Mouse (Mus musculus) c-Kit-negative CD71-positive TER-119-positive erythroid progenitor cells, embryonic 14.5 days (primary cell): ENCODE measurements around the gene Arhgef40.
"Not testable (repeated sequence)": the region's sequence is repeated elsewhere in the genome, so short reads cannot be mapped to it uniquely, and the experiment has no call there.

Experiments used
- DNase-seq: peaks from one replicate; pipeline ENCODE4 v3.0.0-alpha.2; 2013; ENCODE audit warnings: low read depth, low spot score

Gene Arhgef40

DNA sequence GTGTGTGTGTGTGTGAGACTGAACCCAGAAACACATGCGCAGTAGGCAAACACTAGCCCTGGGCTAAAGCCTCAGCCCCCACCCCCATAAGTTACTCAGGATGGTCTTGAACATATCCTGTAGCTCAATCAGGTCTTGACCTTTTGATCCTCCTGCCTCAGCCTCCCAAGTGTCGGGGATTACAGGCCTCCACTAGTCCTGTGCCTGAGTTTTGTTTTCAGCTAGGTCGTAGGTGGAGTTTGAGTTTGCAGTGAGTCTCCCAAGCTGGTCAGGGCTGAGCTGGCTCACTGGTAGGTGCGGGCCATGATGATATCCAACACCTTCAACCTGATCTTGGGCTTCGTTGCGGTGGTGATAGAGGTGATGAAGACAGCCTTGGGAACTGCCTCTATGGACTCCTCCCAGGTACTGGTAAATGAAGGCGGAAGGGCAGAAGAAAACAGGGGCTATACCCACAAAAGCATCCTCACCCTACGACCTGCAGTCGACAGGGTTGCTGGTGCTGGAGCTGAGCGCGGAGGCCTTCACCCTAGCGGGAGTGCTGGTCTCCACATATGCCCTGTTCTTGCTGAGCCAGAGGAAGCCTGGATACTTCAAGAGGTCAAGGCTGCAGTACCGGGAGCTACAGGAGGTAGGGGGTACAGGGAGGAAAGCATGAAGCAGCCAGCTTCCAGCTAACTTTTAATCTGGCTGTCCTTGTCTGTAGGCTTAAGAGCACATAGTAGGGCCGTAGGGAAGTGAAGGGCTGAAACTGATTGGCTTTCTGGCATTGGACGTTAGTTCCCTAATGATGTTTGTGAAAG, 33.9 kb downstream of the Arhgef40 start:
- no peak for DNase-seq

DNA sequence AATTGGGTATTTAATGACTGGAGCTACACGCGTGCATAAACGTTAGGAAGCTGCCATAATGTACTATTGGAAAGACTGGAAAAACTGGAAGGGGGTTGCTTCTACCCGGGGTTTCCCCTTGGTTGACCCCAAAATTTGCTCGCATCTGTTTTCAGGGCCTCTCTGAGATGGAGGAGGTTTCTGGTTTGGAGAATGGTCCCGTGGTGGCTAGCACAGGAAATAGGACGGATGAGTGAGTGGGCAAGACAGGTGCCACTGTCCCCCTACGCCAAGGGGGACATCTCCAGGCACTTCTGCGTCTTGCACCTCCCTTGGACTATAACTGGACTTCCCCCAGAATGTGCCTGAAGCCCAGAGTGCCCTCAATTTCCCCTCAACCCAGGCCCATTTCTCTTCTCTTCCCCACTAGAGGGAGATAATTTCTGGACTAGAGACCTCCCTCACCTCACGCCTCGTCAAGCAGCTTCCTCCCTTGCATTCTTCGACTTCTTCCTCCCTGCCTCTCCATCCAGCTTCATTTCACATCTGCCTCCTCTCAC, 34.6 kb downstream of the Arhgef40 start:
- DNase-seq, result no peak

- peak; percentile 73 for DNase-seq
These were observed 35.2 kb downstream of the Arhgef40 start for GRCm38 (mm10) chr14:52019590-52020340.

DNA sequence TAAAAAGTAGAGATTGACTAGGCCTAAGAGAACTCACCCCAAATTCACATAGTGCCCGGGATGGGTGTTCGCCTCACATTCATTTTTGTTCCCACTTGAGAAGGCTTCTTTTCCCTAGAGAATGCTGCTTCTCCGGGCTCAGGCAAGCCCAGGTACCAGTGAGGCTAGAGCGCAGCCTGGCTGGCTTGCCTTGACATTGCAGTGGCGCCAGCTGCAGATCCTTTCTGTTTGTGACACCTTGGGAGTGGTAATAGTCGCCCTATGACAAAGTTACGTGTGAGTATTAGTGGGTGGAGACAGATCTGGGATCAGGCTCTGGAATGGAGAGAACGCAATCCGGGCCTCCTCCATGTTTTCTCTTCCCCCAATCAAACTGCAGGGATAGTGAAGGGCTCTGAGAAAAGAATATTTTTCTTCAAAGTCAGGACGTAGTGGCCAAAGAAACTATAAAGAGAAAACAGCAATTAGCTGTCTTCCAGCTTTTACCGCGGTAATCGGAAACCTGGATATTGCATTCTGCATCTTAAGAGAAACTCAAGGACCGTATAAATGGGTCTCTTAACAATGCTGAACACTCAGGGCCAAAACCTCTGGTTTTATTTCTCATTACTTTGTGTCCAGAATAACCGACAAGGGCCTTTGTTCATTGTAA, 36.1 kb downstream of the Arhgef40 start, which contains the start of gene Zfp219:
Gene Zfp219 (minus strand): TSS at position 248 of the 652 bp plus-strand sequence.
- DNase-seq, result peak; percentile 57

DNA sequence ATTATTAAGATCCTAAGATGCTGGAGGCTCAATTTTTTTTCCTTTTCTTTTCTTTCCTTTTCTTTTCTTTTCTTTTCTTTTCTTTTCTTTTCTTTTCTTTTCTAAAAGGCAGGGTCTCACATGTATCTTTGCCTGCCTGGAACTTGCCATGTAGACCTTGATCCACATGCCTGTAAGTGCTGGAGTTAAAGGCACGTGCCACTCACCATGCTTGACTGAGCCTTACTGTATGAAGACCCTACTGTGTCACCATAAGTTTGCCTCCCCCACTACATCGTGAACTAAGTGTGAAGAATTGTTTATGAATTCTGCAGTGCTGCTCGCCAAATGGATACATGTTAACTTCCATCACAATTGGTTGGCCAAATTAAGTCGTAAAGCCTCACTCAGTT, 36.6 kb downstream of the Arhgef40 start:
- no peak for DNase-seq

- DNase-seq, result no peak
These were observed 37.2 kb downstream of the Arhgef40 start for GRCm38 (mm10) chr14:52021568-52022212.

DNA sequence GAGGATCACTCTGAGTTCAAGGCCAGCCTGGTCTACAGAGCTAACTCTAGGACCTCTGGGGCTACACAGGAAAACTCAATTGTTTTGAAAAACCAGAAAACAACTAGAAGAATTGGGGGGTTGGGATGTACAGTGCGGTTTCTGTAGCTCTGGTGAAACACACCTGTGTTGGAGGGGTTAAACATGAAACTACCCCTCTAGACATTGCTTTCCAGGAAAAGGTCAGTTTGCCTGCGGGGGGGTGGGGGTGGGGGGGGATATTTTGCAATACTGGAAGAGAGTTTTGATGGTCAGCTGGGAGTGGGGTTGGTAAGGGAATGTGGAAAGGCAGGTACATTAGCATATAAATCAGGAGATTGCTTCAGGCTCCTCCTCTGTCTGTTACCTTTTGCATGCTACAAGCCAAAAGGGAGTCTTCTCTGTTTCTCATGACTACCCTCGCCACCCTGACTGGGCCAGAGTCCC, 37.8 kb downstream of the Arhgef40 start:
- DNase-seq, result no peak

DNA sequence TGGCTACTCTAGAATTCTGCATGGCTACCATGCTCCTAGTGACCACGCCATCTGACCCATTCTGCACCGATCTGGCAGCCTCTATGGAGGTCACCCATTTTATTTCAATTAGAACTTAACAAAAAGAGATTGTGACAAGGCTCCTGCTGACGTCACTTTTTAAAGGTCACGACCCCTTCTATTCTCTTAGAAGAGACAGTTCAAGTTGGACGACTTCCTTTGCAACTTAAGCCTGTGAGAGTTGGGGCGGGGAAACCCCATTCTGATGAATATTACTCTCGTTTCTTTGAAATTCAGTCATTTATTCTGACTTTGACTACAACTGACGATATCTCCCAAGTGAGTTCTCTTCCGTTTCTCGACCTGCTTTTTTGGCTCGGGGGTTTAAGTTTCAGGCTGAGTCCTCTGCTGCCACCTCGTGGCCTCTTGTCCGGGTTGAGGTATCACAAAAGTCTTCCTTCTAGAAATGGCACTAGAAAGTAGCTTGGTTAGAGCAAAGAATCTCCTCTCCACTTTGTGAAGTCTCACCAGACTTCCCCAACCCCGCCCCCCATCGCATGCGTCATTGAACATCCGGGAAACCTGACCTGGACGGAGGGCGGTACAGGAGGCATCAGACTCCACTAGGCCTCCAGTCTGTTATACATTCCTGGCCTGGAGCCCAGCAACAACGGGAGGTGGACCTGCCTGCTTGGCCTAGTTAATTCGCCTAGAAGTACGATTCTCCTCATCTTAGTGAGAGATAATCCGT, 38.4 kb downstream of the Arhgef40 start:
- DNase-seq, result peak; percentile 60

GRCm38 (mm10) chr14:52024133-52024532, 39.6 kb downstream of the Arhgef40 start:
- no peak for DNase-seq

DNA sequence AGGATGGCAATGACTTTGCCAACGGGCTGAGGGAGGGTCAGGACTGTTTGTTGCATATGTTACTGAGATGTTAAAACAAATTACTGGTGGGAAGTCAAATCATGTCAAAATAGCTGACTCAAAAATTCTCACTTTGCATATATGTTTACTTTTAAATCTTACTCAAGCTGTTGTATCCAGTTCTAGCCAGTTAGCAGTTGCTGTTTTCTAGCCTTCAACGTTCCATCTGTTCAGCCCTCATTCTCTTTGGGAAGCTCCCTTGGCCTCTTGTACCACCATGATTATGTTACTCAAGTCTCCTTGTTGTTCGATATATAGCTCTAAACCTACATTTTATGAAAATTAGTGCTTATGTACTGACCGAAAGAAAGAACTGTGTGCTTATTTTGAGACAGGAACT, 41.8 kb downstream of the Arhgef40 start:
- DNase-seq, result no peak

DNA sequence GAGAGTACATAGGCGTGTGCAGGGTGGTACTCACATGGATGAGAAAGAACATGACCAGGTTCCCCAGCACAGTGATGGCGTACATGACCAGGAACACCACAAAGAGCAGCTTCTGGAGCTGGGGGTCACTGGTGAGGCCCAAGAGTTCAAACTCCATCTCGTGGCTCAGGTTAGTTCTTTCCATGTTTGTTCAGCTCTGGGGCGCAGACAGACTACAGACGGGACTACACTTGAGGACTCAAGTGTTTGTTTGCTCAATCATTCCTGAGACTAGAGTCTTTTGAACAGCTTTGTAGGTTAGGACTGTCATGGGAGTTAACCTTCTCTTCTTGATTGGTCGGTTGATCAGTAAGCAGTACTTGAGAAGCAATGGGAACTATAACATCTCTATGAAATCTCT, 51.4 kb downstream of the Arhgef40 start:
- no peak for DNase-seq

DNA sequence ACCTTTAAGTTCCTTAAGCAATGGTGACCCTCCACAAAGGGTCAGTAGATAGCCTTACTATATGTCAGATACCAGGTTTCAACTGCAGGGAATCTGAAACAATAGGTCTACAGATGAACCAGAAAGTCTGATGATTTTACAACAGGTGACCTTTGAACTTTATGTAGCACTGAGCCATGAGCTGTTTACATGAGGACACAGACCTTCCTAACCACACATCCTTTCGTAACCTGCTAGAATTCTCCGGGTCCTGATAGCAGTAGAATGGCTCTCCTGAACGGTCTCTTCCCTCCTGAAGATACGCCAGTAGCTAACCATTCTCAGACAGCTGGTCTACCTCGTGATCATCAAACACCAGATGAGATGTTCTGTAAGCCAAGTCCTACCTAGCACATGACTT, 54.8 kb downstream of the Arhgef40 start:
- no peak for DNase-seq

GRCm38 (mm10) chr14:52042359-52042758, 57.8 kb downstream of the Arhgef40 start, which contains the start of gene Olfr221:
Gene Olfr221 (minus strand): TSS chr14:52042459.
- not testable (repeated sequence) for DNase-seq

DNA sequence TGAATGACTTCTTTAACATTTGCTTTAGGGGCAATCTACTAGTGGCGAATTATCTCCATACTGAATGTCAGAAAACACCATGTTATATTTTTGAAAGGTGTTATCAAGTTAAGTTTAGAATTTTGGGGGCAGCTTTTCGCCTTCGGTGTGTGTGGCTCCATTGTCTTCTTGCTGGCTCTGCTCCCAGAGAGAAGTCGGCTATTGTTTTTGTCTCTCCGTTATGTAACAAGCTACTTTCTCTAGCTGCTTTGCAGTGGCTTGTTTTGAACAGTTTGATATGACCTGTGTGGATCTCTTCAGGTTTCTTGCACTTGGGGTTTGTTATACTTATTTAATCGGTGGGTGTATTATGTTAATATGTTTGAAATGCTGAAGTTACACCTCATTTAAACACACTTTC, 58.9 kb downstream of the Arhgef40 start:
- no peak for DNase-seq

GRCm38 (mm10) chr14:52044901-52045678, 60.6 kb downstream of the Arhgef40 start:
- no peak for DNase-seq

DNA sequence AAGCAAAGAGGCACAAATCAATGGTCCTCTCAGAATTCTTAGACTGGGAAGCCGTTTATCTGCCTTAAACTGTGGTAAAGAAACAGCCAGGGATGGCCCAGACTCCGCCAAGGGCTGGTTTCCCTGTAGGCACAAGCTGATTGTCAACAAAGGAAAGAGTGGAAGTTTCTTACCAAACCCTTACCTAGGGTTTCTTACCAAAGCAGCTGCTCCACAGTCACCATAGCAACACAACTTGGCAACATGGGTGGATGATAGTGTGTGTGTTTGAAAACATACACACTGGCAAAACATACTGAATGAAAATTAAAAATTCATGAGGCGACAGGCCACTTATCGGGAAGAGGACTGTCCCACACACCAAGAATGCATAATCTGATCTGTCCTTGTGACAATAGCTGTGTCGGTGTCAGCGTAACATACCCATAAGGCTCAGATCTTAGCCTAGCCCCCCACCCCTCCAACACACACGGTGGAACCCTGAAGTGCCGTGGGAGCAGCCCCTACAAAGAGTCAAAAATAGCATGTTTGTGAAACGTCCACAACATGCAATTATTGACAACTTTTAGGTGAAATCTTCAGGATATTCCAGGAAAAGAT, 61.5 kb downstream of the Arhgef40 start:
- DNase-seq, result no peak

DNA sequence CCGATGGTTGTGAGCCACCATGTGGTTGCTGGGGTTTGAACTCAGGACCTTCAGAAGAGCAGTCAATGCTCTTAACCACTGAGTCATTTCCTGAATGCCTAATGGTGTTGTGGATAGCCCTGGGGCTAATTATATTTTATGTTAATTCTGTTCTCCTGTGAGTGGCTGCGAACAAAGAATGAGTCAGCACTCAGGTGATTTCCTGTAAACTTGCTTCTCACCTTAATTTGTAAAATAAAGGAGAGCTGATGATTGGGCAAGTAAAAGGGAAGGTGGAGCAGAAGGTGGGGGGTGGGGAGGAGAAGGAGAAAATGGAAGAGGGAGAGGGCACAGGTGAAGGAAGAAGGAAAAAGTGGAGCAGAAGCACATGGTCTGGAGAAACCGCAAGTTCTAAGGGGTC, 68.2 kb downstream of the Arhgef40 start:
- DNase-seq, result not testable (repeated sequence)
